Mouse (Mus musculus) liver, postnatal 0 days (tissue): ENCODE measurements around the gene C1qtnf7.

Experiments
- CTCF ChIP-seq: sonication (generic); IDR thresholded peaks from 2 replicates; pipeline ENCODE4 v1.5.1; 2016; ENCODE audit warnings: antibody characterized with exemption, low read depth
- EP300 ChIP-seq: IDR thresholded peaks from 2 replicates; pipeline ENCODE4 v1.6.1; 2016; ENCODE audit warnings: antibody characterized with exemption, low read depth, mild to moderate bottlenecking

- TF ChIP-seq CTCF (no peak), EP300 (no peak)
These were observed 48.1 kb upstream of the C1qtnf7 start for GRCm38 (mm10) chr5:43467214-43467613.
